In the genomic region with DNA sequence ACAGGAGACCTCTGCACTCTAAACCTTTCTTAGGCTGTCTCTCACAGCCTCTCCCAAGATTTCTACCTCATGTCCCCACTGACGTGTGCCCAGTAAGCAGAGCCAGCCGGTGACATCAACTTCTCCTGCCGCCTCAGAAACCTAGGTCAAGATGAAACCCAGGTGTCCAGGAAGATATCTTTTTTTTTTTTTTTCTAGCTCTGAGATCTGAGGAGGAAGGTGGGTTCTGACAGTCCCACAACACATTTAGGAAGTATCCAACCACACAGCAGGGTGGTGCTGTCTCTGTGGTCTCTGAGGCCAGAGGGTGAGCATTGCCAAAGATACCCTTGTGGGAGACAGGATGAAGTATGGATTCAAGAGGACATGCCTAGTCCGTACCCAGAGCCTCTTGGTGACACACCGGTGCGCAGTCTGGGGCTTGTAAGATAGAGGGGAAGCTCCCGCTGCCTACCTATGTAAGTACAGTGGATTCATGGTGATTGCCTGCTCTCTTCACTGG, we compare ENCODE assay signal across 1 mouse cellular context.
TF ChIP-seq lines count a peak whose summit lies in the region.

No protein-coding gene starts in this region.

TF ChIP-seq in CH12.LX, 34 proteins besides CTCF, POLR2A, EP300 and RAD21:
- TF ChIP-seq ZNF384 (IDR thresholded peaks at IDR 0.05; ENCODE audit: low read depth, low read length) (0 out of 2 replicates have a peak, but pooled peaks have one; percentile 8), SIN3A (IDR thresholded peaks at IDR 0.05; ENCODE audit: low read length) (no peak), CHD1 (IDR thresholded peaks at IDR 0.05; ENCODE audit: low read depth, low read length) (no peak), ZC3H11A (IDR thresholded peaks at IDR 0.05; ENCODE audit: low read depth, low read length) (no peak), JUN (IDR thresholded peaks at IDR 0.05; ENCODE audit: insufficient read depth, low read depth, low read length) (no peak), TBP (conservative IDR thresholded peaks at IDR 0.05; ENCODE audit: low read depth, low read length) (no peak), MEF2A (IDR thresholded peaks at IDR 0.05; ENCODE audit: borderline replicate concordance, low read depth, low read length) (no peak), NELFE (IDR thresholded peaks at IDR 0.05; ENCODE audit: low read depth, low read length) (no peak)
TF ChIP-seq in CH12.LX: peak in this region for 1.
